Mouse (Mus musculus) bone marrow, adult 2 months (tissue): ENCODE measurements around the gene Il18rap.

Experiments
- CTCF ChIP-seq: fragments of 200-500 bp; IDR thresholded peaks from 2 replicates; pipeline ENCODE4 v1.5.1; 2011; ENCODE audit warnings: low read length, control low read depth; ENCODE audit not compliant: control insufficient read depth, insufficient read depth
- POLR2A ChIP-seq: fragments of 200-500 bp; IDR thresholded peaks from 2 replicates; pipeline ENCODE4 v1.6.1; 2011; ENCODE audit warnings: low read depth, mild to moderate bottlenecking, control low read depth, low read length, borderline replicate concordance; ENCODE audit not compliant: control insufficient read depth

DNA sequence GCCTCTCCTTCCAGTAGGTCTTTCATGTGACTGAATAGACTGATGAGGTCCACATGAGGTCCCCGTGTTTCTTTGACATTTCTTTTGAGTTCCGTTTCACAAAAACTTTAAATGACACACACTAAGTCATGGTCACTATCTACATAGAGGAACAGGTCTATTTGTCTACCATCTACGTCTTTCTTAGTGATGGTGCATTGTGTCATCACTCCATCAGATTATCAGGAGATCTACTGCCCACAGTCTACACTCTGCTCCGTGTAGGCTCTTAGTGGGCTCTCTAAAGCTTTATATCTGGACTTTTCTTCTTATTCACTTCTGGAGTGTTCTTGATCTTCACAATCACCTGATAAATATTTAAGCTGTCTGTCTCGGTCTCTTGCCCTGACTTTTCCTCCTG lies 14.1 kb downstream of the Il18rap start:
- no peak for TF ChIP-seq CTCF
- no peak for TF ChIP-seq POLR2A
